Mouse (Mus musculus): ENCODE results near the gene Adcy1.

DNA sequence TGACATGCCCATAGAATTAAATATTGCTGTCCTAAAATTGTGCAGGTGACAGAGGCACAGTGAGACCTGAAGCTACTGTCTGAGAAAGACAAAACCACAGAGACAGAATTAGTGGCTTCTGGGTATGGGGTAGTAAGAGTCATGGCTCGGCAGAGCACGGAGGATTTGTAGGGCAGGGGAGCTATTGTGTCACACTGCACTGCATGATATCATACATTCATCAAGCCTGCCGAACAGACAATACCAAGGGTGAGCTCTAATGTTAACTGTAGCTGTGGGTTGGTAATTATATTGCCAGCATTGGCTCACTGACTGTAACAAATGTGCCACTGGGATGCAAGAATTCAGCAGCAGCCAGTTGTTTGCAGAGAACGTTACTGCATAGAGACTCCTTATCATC lies 101.1 kb downstream of the Adcy1 start:
- TF ChIP-seq CTCF (IDR thresholded peaks at IDR 0.05; ENCODE audit: low read depth): no peak
- no peak for TF ChIP-seq EP300 (IDR thresholded peaks at IDR 0.05; ENCODE audit: low read depth)
